Mouse (Mus musculus) gastrocnemius, postnatal 14 days (tissue): Measurements from ENCODE around the gene Ptges3l. TPM values are rescaled to one million over a fixed set of nuclear protein-coding genes. Genes with fewer than 3 reads are reported as not detected.
"Not testable (repeated sequence)": the region's sequence is repeated elsewhere in the genome, so short reads cannot be mapped to it uniquely, and the experiment has no call there.

Experiments used
- DNase-seq: peaks from one replicate; pipeline ENCODE4 v3.0.0; 2021; ENCODE audit warnings: mixed read lengths
- intact Hi-C: fragments of 180-260 bp; cut with DNase I; formaldehyde crosslinking; loops from one replicate; pipeline ENCODE4 v1.15.1; 2025; ENCODE audit warnings: low total_unique reads
- long read RNA-seq, 2 experiments: library from polyadenylated mRNA; stranded (forward); transcript quantifications; one replicate each; pipeline ENCODE4 v2.0.0; 2021
- total RNA-seq, 2 experiments: library from RNA; stranded (reverse); gene quantifications; 2 replicates each; pipeline ENCODE4 v1.2.3; 2021

Gene Ptges3l
- 100 to 1,000 TPM; 101 to 102 TPM for total RNA-seq
- long read RNA-seq, experiment 1, transcript Ptges3l-203 (7 exons, 853 nt): major isoform, 83 of 111 reads
- long read RNA-seq, experiment 1, partial matches to known transcripts: 16 of 111 reads
- long read RNA-seq, experiment 1, other reads (novel, unspliced or antisense): 7 of 111 reads
- long read RNA-seq, experiment 2, transcript Ptges3l-203 (7 exons, 853 nt): major isoform, 70 of 89 reads
- long read RNA-seq, experiment 2, partial matches to known transcripts: 12 of 89 reads
- long read RNA-seq, experiment 2, other reads (novel, unspliced or antisense): 4 of 89 reads

- peak; percentile 99 for DNase-seq
- intact Hi-C loops: no loop called here
Observed at GRCm38 (mm10) chr11:101424925-101425813, at the start of gene Ptges3l, which contains the start of gene Rundc1. Gene Ptges3l (minus strand): TSS chr11:101425333. Gene Rundc1 (plus strand): TSS chr11:101425085.

DNA sequence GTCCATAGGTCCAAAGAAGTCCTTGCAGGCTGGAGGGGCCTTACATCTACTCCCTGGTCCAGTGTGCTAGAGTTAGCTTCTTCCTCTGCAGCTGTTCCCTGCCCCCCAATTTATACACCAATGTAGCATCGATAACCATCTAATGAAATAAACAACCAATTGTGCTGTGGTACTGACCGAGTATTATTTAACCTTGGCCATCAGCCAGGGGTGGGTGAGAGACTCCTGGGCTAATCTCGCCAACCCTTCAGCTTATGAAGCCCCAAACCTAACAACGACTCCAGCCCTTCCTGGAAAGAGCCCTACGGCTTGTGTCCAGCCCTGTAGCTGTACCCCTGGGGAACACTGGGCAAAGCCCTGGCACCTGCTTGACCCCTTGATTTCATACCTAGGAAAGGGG is 49.2 kb upstream of the Ptges3l start:
- no peak for DNase-seq
- intact Hi-C loops: no loop called here

- intact Hi-C loops, DNase-seq: not testable (repeated sequence)
Observed at GRCm38 (mm10) chr11:101473686-101474085, 48.6 kb upstream of the Ptges3l start.

DNA sequence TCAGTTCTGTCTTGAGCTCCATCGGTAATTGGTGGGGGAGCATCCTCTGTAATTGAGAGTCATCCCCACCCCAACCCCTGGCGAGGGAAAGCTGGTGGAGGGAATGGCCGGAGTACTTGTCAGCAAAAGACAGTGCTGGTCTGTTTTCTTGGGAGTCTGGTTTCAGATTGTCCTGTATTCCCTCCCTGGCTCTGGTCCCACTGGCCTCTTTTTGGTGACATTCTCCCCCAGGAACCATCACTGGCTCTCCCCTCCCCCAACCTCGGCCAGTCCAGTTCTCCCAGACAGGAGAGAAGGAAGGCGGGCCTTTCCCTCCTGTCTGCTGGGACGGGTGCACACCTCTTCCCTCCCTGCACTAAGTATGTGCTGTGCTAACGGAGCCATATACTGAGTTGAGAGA is 47.2 kb upstream of the Ptges3l start:
- DNase-seq: no peak
- intact Hi-C loops: no loop called here

- DNase-seq: no peak
- intact Hi-C loops: no loop called here
Observed at GRCm38 (mm10) chr11:101471926-101472325, 46.8 kb upstream of the Ptges3l start.

GRCm38 (mm10) chr11:101470206-101470605 is 45.1 kb upstream of the Ptges3l start:
- no peak for DNase-seq
- intact Hi-C loops: no loop called here

GRCm38 (mm10) chr11:101469155-101469554 is 44.0 kb upstream of the Ptges3l start:
- no peak for DNase-seq
- intact Hi-C loops: no loop called here

DNA sequence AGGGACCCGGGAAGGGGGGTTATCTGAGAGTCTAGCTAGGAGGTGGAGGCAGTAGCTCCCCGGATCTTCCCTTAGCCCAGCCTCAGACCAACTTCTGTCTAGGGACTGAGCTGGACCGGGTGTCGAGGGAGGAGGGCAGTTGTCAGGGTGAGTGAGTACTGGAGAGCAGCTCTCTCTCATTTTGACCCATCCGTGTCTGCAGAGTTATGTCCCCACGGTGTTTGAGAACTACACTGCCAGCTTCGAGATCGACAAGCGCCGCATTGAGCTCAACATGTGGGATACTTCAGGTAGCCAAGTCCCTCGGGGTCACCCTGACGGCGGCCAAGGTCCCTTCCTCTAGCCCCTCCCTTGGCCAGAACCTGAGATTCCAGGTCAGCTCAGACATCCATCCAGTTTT is 43.6 kb upstream of the Ptges3l start:
- intact Hi-C loops: no loop called here
- DNase-seq: no peak

DNA sequence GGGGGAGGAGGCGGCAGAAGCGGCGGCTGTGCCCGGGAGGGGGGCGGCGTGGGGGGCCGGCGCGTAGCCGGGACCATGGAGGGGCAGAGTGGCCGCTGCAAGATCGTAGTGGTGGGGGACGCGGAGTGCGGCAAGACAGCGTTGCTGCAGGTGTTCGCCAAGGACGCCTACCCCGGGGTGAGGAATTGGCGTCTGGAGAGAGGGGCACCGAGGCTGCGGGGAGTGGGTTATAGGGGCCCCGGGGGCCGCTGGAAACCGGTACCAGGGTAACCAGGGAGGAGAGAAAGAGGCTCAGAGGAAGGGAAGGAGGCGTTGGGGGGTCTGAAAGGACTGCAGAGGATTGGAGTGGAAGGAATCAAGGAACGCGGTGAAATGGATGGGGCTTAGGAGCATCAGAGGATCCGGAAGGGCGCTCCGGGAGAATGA is 43.1 kb upstream of the Ptges3l start:
- no peak for DNase-seq
- intact Hi-C loops: no loop called here

GRCm38 (mm10) chr11:101467477-101468262 is 42.5 kb upstream of the Ptges3l start:
- peak; percentile 64 for DNase-seq
- intact Hi-C loops: no loop called here

DNA sequence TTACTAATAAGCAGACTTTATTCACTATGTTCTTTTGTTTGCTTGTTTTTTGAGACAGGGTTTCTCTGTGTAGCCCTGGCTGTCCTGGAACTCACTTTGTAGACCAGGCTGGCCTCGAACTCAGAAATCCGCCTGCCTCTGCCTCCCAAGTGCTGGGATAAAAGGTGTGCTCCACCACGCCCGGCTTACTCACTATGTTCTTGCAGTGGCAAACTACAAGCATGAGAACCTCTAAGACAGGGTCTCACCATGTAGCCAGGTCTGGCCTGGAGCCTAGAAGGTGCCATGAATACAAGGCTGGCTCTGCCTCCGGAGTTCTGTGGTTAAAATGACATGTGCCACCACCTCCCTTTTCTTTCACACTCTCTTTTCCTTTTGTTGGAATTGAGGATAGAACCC is 41.4 kb upstream of the Ptges3l start:
- intact Hi-C loops, DNase-seq: not testable (repeated sequence)

GRCm38 (mm10) chr11:101465869-101466551 is 40.9 kb upstream of the Ptges3l start, which contains the start of gene Vat1:
Gene Vat1 (minus strand): TSS chr11:101466230.
- intact Hi-C loops: no loop called here
- DNase-seq: peak; percentile 80

- DNase-seq: peak; percentile 85
- intact Hi-C loops: no loop called here
Observed at GRCm38 (mm10) chr11:101465101-101465868, 40.2 kb upstream of the Ptges3l start.

- DNase-seq: peak; percentile 21
- intact Hi-C loops: no loop called here
Observed at GRCm38 (mm10) chr11:101464211-101465100, 39.3 kb upstream of the Ptges3l start, which contains the start of gene Rnd2. Gene Rnd2 (plus strand): TSS chr11:101464999.

DNA sequence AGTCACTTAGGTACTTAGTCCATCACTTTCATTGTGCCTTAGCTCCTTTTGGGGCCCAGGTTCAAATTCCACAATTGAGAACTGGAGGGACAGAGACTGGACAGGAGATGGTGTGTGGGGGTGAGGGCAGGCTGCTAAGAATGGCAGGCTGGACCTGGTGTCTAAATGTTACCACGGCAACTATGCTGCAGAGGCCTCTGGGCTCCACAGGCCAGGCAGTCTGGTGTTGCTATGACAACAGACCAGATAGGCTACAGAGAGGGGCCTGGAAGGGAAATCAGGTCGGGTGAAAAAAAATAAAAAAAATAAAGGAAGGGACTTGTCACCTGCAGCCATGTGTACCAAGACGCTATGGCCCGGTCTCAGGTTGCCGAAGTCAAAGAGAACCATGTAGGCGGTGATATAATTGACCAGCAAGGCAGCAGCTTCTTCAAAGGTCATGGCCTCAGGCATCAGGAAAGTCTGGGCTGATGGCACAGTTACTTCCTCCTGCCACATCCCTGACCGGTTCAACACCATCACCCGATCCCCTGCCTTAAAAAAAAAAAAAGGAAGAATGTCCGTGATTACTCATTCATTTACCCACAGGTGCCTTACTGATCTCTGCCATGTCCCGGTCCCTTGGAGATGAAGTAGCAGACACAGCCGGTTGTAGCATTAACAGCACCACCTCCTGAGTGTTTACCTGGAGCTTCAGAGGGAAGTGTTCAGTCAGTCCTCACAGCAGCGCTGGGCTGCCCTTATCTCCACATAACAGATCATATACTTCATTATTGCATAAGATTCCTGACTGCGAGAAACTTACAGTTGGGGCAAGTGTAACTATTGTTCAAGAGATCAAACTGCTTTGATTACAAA is 37.7 kb upstream of the Ptges3l start:
- intact Hi-C loops: no loop called here

DNA sequence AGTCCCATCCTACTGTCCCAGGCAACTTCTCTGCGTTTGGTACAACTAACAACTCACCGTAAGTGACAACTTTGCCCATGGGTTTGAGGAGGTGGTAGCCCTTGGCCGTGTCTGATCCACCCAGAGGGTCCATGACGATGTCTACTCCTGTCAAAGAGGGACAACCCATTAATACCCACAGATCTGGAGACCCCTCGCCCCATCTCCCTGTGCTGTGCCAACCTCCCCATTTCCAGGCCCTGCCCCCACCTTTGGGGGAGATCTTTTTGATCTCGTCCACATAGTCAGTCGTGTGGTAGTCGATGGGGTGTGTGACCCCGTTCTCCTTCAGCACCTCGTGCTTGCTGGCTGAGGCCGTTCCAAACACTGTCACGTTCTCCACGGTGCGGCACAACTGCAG is 37.0 kb upstream of the Ptges3l start:
- intact Hi-C loops: no loop called here

More for the DNA sequence above, 37.7 kb upstream of the Ptges3l start:
- DNase-seq: no peak

DNA sequence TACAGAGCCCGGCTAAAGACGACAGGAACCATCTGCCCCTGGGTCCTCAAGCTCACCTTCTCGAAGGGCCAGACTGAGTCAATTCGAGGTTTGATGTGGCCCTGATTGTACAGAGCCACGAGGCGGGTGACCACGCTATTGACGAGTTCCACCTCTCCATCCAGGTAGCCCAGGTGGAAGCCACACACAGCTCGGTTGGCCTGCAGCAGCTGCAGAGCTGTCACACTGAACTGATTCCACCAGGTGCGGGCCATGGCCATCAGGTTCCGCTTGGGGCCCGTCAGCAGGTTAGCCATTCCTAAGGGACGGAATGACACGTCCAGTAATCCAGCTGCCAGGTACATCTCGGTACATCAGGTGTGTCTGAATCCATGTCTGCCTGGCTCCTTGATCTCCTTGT is 35.2 kb upstream of the Ptges3l start:
- DNase-seq: no peak
- intact Hi-C loops: no loop called here

More for the DNA sequence above, 37.0 kb upstream of the Ptges3l start:
- DNase-seq: no peak
